Mouse (Mus musculus) brain, embryonic 14.5 days (tissue): ENCODE data around the gene Brdt.

Source experiments
- CTCF ChIP-seq: fragments of 200-500 bp; IDR thresholded peaks from 2 replicates; pipeline ENCODE4 v1.5.1; 2012; ENCODE audit warnings: inconsistent platforms, mild to moderate bottlenecking, moderate library complexity, borderline replicate concordance; ENCODE audit not compliant: insufficient read depth, insufficient read length; ENCODE audit errors: extremely low read depth
- POLR2A ChIP-seq: fragments of 200-500 bp; IDR thresholded peaks from 2 replicates; pipeline ENCODE4 v1.6.1; 2012; ENCODE audit warnings: mild to moderate bottlenecking, inconsistent platforms, borderline replicate concordance; ENCODE audit not compliant: poor library complexity, insufficient read depth, insufficient read length, severe bottlenecking; ENCODE audit errors: extremely low read depth

DNA sequence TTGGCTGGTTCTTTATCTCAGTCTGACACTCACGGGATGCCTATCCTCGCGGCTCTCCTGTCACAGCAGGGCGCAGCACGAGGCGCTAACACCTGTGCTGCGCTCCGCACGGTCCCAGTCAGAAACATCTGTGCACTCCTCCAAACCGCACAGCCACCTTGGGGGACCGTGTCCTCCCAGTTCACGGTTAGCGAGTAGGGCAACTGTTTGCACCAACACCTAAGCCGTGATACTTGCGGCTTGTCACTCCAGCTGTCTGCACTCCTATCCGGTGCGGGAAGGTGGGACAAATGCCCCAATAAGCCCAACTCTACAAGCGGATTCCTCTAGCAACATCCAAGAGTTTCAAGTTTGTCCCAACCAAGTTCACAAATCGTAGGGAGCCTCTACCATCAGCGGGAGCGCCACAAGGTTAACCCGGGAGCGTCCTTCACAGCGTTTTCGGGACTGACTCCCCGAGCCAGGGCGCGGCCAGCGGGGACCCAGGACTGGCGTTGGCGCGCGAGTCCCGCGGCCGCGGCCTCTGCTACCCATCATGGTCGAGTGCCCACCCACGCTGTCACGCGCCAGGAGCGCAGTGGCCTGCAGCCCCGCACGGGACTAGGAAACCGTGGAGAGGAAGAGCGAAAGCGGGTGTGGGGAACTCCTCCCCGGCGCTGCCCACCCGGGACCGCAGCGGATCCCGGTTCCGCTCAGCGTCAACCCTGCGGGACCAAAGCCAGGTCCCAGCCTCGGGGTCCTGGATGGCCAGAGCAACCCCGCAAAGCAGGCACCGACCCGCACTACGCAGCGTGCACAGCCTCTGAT is 42.3 kb upstream of the Brdt start:
- TF ChIP-seq POLR2A (no peak), CTCF (no peak)
